Mouse (Mus musculus) lung, postnatal 25 days (tissue): ENCODE data around the gene Myzap.
"Not testable (repeated sequence)": the region's sequence is repeated elsewhere in the genome, so short reads cannot be mapped to it uniquely, and the experiment has no call there.

Source experiments
- DNase-seq: peaks from one replicate; pipeline ENCODE4 v3.0.0; 2022; ENCODE audit warnings: low spot score

Myzap gene

GRCm38 (mm10) chr9:71591938-71592548, at the start of gene Myzap:
TSS of gene Myzap (minus strand) at chr9:71592360.
- DNase-seq: peak; percentile 95

GRCm38 (mm10) chr9:71640361-71640927, 48.3 kb upstream of the Myzap start:
- DNase-seq: no peak

- no peak for DNase-seq
These were observed 46.0 kb upstream of the Myzap start for GRCm38 (mm10) chr9:71638198-71638597.

- DNase-seq: no peak
These were observed 44.7 kb upstream of the Myzap start for GRCm38 (mm10) chr9:71636854-71637253.

GRCm38 (mm10) chr9:71635627-71636026, 43.5 kb upstream of the Myzap start:
- DNase-seq: no peak

GRCm38 (mm10) chr9:71634916-71635315, 42.8 kb upstream of the Myzap start:
- DNase-seq: no peak

- DNase-seq: no peak
These were observed 36.8 kb upstream of the Myzap start for GRCm38 (mm10) chr9:71628921-71629320.

GRCm38 (mm10) chr9:71628286-71628685, 36.1 kb upstream of the Myzap start:
- no peak for DNase-seq

- DNase-seq: no peak
These were observed 33.8 kb upstream of the Myzap start for GRCm38 (mm10) chr9:71625961-71626360.

- DNase-seq: peak; percentile 71
These were observed 32.8 kb upstream of the Myzap start for GRCm38 (mm10) chr9:71624793-71625495.

GRCm38 (mm10) chr9:71623871-71624569, 31.9 kb upstream of the Myzap start:
- peak; percentile 60 for DNase-seq

GRCm38 (mm10) chr9:71622593-71622992, 30.4 kb upstream of the Myzap start:
- DNase-seq: no peak

- DNase-seq: no peak
These were observed 29.8 kb upstream of the Myzap start for GRCm38 (mm10) chr9:71621968-71622367.

GRCm38 (mm10) chr9:71620116-71620515, 28.0 kb upstream of the Myzap start:
- DNase-seq: not testable (repeated sequence)

- DNase-seq: no peak
These were observed 25.2 kb upstream of the Myzap start for GRCm38 (mm10) chr9:71617363-71617762.

GRCm38 (mm10) chr9:71616185-71616584, 24.0 kb upstream of the Myzap start:
- peak; percentile 82 for DNase-seq

- DNase-seq: peak; percentile 52
These were observed 22.5 kb upstream of the Myzap start for GRCm38 (mm10) chr9:71614643-71615042.

- peak; percentile 28 for DNase-seq
These were observed 20.8 kb upstream of the Myzap start for GRCm38 (mm10) chr9:71612981-71613380.

- no peak for DNase-seq
These were observed 19.7 kb upstream of the Myzap start for GRCm38 (mm10) chr9:71611876-71612275.

- DNase-seq: peak; percentile 58
These were observed 16.9 kb upstream of the Myzap start for GRCm38 (mm10) chr9:71609010-71609409.

- DNase-seq: peak; percentile 81
These were observed 14.3 kb upstream of the Myzap start for GRCm38 (mm10) chr9:71606296-71607057.
